Mouse (Mus musculus) hematopoietic stem cell, adult 5-6 weeks (primary cell): ENCODE measurements around the gene Krt72. TPM values are rescaled to one million over a fixed set of nuclear protein-coding genes. Genes with fewer than 3 reads are reported as not detected.

Experiments used
- total RNA-seq: library from RNA; stranded (forward); fragments of 172-1452, 232-1000 nt; gene quantifications from 2 replicates; pipeline ENCODE4 v1.2.3, GENCODE M21; 2017

Gene Krt72
- total RNA-seq, 1 experiment from 2014 or later: not detected

Other genes starting within 250 kb of the Krt72 start
- gene Krt82, start 235.8 kb downstream of the Krt72 start, total RNA-seq: not detected in 2 replicates
- gene Krt90, start 223.5 kb downstream of the Krt72 start, total RNA-seq: not detected in 2 replicates
- gene Krt75, start 212.6 kb downstream of the Krt72 start, total RNA-seq: not detected in 2 replicates
- gene Gm5414, start 158.3 kb downstream of the Krt72 start, total RNA-seq: not detected in 2 replicates
- 0.10 TPM in 1 of 2 replicates, not detected in the other for gene Gm5478, start 139.1 kb downstream of the Krt72 start, total RNA-seq
- gene Krt6b, start 106.2 kb downstream of the Krt72 start, total RNA-seq: not detected in 2 replicates
- not detected in 2 replicates for gene Krt6a, start 92.2 kb downstream of the Krt72 start, total RNA-seq
- gene Krt5, start 73.6 kb downstream of the Krt72 start, total RNA-seq: not detected in 2 replicates
- gene Krt71, start 43.4 kb downstream of the Krt72 start, total RNA-seq: not detected in 2 replicates
- gene Krt73, start 15.9 kb upstream of the Krt72 start, total RNA-seq: not detected in 2 replicates
- gene Krt2, start 31.7 kb upstream of the Krt72 start, total RNA-seq: not detected in 2 replicates
- gene Krt1, start 64.3 kb upstream of the Krt72 start, total RNA-seq: not detected in 2 replicates
- not detected in 2 replicates for gene Krt77, start 83.2 kb upstream of the Krt72 start, total RNA-seq
- not detected in 2 replicates for gene Krt76, start 106.5 kb upstream of the Krt72 start, total RNA-seq
- not detected in 2 replicates for gene Krt4, start 138.3 kb upstream of the Krt72 start, total RNA-seq
- gene Krt79, start 153.9 kb upstream of the Krt72 start, total RNA-seq: not detected in 2 replicates
- gene Krt78, start 167.8 kb upstream of the Krt72 start, total RNA-seq: not detected in 2 replicates
- gene Krt8, start 218.0 kb upstream of the Krt72 start, total RNA-seq: 0.65 and 1.3 TPM in 2 replicates
- gene Krt18, start 241.7 kb upstream of the Krt72 start, total RNA-seq: 58.8 and 66.5 TPM in 2 replicates